Mouse (Mus musculus): Measurements from ENCODE around the gene Rtel1.

Gene Rtel1

GRCm38 (mm10) chr2:181319248-181320102 lies at the start of gene Rtel1:
Gene Rtel1, plus strand, starts transcription at chr2:181319739.
- peak; percentile 80 for DNase-seq (ENCODE audit: low read depth, low spot score)

- no peak for DNase-seq (ENCODE audit: low read depth, low spot score)
Measured at GRCm38 (mm10) chr2:181272092-181272491, 47.4 kb upstream of the Rtel1 start.

- DNase-seq (ENCODE audit: low read depth, low spot score): no peak
Measured at GRCm38 (mm10) chr2:181273829-181274228, 45.7 kb upstream of the Rtel1 start.

- no peak for DNase-seq (ENCODE audit: low read depth, low spot score)
Measured at GRCm38 (mm10) chr2:181274639-181275038, 44.9 kb upstream of the Rtel1 start.

- no peak for DNase-seq (ENCODE audit: low read depth, low spot score)
Measured at GRCm38 (mm10) chr2:181276766-181277165, 42.8 kb upstream of the Rtel1 start.

- DNase-seq (ENCODE audit: low read depth, low spot score): no peak
Measured at GRCm38 (mm10) chr2:181277866-181278265, 41.7 kb upstream of the Rtel1 start.

- no peak for DNase-seq (ENCODE audit: low read depth, low spot score)
Measured at GRCm38 (mm10) chr2:181279968-181280367, 39.6 kb upstream of the Rtel1 start.

GRCm38 (mm10) chr2:181286629-181287337 lies 32.8 kb upstream of the Rtel1 start:
- DNase-seq (ENCODE audit: low read depth, low spot score): no peak

- peak; percentile 74 for DNase-seq (ENCODE audit: low read depth, low spot score)
Measured at GRCm38 (mm10) chr2:181287338-181287957, 32.1 kb upstream of the Rtel1 start.

GRCm38 (mm10) chr2:181287958-181288350 lies 31.6 kb upstream of the Rtel1 start, which contains the start of gene Gmeb2:
Gene Gmeb2, minus strand, starts transcription at chr2:181288035.
- DNase-seq (ENCODE audit: low read depth, low spot score): peak; percentile 90

- no peak for DNase-seq (ENCODE audit: low read depth, low spot score)
Measured at GRCm38 (mm10) chr2:181288691-181289090, 30.8 kb upstream of the Rtel1 start.

- no peak for DNase-seq (ENCODE audit: low read depth, low spot score)
Measured at GRCm38 (mm10) chr2:181290937-181291336, 28.6 kb upstream of the Rtel1 start.

GRCm38 (mm10) chr2:181302041-181302440 lies 17.5 kb upstream of the Rtel1 start:
- DNase-seq (ENCODE audit: low read depth, low spot score): no peak

- DNase-seq (ENCODE audit: low read depth, low spot score): no peak
Measured at GRCm38 (mm10) chr2:181304944-181305343, 14.6 kb upstream of the Rtel1 start.

GRCm38 (mm10) chr2:181307144-181307804 lies 12.3 kb upstream of the Rtel1 start:
- DNase-seq (ENCODE audit: low read depth, low spot score): peak; percentile 58

- no peak for DNase-seq (ENCODE audit: low read depth, low spot score)
Measured at GRCm38 (mm10) chr2:181312435-181312834, 7.1 kb upstream of the Rtel1 start.

GRCm38 (mm10) chr2:181313006-181313343 lies 6.6 kb upstream of the Rtel1 start:
- no peak for DNase-seq (ENCODE audit: low read depth, low spot score)

GRCm38 (mm10) chr2:181313344-181314079 lies 6.0 kb upstream of the Rtel1 start:
- no peak for DNase-seq (ENCODE audit: low read depth, low spot score)

GRCm38 (mm10) chr2:181314080-181314810 lies 5.3 kb upstream of the Rtel1 start, which contains the start of gene Stmn3:
Gene Stmn3, minus strand, starts transcription at chr2:181314500.
- DNase-seq (ENCODE audit: low read depth, low spot score): no peak

GRCm38 (mm10) chr2:181320103-181320499 lies 562 bp downstream of the Rtel1 start:
- DNase-seq (ENCODE audit: low read depth, low spot score): no peak
